Mouse (Mus musculus): ENCODE measurements around the gene Flnb.

The Flnb gene

GRCm38 (mm10) chr14:7943101-7943800 is 125.5 kb downstream of the Flnb start:
- in situ Hi-C loops (cut with MseI, MboI): no loop called here

- in situ Hi-C loops (cut with MseI, MboI): no loop called here
These were observed 126.0 kb downstream of the Flnb start for GRCm38 (mm10) chr14:7943801-7944135.

GRCm38 (mm10) chr14:7944349-7945039 is 126.7 kb downstream of the Flnb start:
- in situ Hi-C loops (cut with MseI, MboI): no loop called here

DNA sequence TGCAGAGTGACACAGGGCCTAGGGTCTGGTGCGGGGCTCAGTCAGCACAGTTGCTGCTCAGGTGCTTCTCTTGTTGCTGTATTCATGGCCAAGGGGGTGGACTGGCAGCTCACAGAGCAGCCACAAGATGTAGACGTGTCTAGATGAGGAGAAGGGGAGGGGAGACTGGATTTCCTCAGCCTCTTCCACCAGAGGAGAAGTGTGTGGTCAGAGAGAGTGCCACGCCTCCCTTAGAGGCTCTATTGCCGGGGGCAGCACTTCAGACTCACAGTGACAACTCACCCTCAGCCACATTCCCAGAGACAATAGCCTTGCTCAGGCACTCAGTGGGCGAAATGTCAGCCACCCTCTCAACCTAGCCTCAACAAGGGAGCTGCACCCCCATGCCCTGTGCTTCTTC is 127.5 kb downstream of the Flnb start:
- in situ Hi-C loops (cut with MseI, MboI): no loop called here

- in situ Hi-C loops (cut with MseI, MboI): no loop called here
These were observed 133.5 kb downstream of the Flnb start for GRCm38 (mm10) chr14:7951234-7951633.

- in situ Hi-C loops (cut with MseI, MboI): no loop called here
These were observed 135.0 kb downstream of the Flnb start for GRCm38 (mm10) chr14:7952610-7953254.

GRCm38 (mm10) chr14:7954071-7954471 is 136.3 kb downstream of the Flnb start:
- in situ Hi-C loops (cut with MseI, MboI): no loop called here

DNA sequence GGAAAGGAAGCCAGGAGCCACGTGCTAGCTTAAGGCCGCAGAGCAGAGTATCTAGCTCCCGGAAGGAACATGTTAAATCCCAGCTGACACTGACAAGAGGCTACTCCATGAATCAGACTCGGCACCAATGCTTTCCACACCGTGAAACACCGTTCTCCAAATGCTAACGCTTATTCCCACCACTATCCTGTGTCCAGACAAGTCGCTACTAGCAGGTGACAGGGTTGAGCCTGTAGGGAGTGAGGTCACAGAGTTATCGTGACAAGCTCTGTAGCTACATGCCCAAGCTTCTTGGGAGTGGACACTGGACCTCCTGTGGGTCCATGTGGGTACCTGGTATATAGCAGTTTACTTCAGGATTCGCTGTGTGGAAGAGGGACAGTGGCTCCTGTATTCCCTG is 138.7 kb downstream of the Flnb start:
- in situ Hi-C loops (cut with MseI, MboI): no loop called here

DNA sequence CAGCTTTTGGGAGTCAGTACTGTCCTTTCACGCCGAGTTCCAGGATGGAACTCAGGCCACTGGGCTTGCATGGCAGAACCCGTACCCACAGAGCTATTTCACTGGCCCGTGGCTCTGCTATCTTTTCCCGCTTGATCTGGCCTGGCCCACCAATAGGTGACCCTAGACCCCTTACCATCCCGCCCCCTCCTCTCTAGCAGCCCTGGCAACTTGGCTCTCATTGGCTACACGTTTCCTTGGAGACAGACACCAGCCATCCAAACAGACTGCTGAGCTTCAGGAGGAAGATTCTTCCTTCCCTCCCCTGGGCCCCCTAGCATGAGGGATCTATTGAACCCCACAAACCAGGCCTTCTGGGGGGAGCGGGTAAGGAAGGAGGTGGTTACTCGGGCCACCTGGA is 139.3 kb downstream of the Flnb start, which contains the start of gene Gm45521:
Gene Gm45521 (plus strand): TSS at position 240 of the 400 bp plus-strand sequence.
- in situ Hi-C loops (cut with MseI, MboI): no loop called here

DNA sequence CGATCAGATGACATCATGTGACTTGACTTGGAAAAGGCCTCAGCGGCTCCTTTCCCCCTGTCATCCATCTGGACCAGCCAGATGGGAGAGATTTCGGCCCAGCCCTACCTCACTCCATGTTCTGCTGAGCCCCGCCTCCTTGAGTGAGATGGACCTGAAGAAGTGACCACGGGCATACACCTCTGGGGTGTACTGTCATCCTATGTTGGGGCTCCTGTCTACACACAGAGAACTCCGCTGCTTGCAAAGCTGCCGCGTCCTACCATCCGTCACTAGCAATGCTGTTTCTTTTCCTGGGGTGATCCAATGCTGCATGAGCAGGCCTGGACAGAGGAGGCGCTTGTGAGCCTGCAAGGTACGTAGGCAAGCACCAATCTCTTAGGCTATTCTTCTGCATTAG is 142.9 kb downstream of the Flnb start:
- in situ Hi-C loops (cut with MseI, MboI): loop anchor here (5.0 to 10.0 kb wide), 3 partner anchors 37 to 204 kb away; no protein-coding TSS in a partner anchor

DNA sequence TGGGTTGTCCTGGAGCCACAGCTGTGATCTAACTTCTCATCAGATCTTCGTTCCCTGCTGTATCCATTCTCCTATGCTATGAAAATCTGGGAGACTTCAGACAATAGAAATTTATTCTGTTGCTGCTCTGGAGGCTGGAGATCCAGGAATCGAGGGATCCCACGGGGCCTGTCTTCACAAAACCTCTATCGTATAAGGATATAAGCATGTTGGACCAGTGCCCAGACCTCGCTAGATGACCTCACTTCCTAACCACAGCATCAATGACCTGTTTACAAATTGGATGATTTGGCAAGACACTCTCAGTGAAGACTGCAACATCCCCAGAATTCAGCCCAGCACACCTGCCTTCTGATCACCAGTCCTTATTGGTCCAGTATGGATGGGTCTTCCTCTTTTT is 144.0 kb downstream of the Flnb start:
- in situ Hi-C loops (cut with MseI, MboI): loop anchor here (5.0 to 10.0 kb wide), 3 partner anchors 36 to 203 kb away; no protein-coding TSS in a partner anchor

DNA sequence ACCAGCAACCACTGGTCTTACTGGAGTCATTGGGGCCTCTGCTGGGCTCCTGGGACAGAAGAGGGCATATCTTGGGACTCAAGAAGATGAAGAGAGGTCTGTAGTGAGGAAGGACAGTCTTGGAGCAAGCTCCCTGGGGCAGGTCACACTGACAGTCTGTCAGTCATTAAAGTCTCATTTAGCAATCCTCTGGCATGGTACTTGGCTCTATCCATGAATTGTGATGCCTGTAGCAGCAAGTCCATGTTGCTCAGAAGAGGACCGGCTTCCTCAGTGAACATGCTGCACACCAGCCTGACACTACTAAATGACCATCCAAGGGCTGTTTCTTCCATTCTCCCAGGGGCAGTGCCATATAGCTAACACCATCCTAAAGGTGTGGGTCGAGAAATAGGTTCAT is 144.9 kb downstream of the Flnb start:
- in situ Hi-C loops (cut with MseI, MboI): loop anchor here (5.0 to 10.0 kb wide), 3 partner anchors 35 to 202 kb away; no protein-coding TSS in a partner anchor

- in situ Hi-C loops (cut with MseI, MboI): loop anchor here (5.0 to 10.0 kb wide), 3 partner anchors 34 to 202 kb away; no protein-coding TSS in a partner anchor
These were observed 145.4 kb downstream of the Flnb start for GRCm38 (mm10) chr14:7963160-7963559.

DNA sequence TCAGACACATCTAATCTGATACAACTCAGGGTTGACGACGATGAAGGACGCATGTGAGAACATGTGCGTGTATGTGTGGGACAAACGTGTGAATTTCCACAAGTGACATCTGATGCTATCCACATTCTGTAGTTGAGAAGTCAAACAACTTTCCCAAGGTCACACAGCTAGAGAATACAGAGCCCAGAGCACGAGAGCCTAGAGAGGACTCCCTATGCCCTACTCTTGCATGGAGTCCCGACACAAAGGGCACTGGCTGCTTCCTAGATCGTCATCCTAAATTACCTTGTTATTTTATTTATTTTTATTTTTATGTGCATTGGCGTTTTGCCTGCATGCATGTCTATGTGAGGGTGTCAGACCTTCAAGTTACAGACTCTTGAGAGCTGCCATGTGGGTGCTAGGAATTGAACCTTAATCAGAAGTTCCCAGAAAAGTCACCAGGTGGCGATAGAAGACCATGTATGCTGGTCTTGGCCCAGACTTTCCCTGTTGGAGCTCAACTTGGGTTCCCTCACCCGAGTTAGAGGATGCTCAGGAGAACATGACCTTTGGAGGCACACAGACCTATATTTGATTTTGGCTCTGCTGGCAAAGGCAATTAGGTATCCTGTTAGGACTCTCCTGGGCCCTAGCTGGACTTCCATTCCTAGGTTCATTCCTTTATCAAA is 146.6 kb downstream of the Flnb start:
- in situ Hi-C loops (cut with MseI, MboI): loop anchor here (5.0 to 10.0 kb wide), 3 partner anchors 33 to 200 kb away; no protein-coding TSS in a partner anchor

DNA sequence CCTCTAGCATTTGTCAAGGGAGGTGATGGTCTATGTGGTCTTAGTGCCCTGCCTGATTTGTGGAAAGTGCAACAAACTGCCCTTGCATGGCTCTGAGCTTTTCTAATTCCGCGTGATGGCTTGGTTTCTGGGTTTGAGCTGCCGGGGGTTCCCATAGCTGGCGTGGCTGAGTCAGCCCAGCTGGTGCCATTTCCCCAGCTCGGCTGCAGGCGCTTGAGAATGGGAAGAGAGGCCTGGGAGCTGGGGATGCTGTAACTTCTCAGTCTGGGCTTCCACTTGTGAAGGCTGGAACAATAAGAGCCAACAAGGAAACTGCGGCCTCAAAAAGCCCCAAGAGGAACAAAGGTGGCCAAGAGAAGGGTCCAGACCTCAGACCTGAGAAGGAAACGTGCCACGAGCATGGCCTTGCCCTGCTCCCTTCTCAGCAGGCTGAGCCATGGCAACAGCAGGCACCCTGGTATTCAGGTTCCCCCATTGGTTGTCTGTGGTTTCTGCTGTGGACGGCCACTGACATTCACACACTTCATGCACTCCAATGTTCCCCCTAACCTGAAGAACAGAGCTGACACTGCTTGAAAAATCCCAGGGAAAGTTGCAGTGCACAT is 154.2 kb downstream of the Flnb start:
- in situ Hi-C loops (cut with MseI, MboI): no loop called here

DNA sequence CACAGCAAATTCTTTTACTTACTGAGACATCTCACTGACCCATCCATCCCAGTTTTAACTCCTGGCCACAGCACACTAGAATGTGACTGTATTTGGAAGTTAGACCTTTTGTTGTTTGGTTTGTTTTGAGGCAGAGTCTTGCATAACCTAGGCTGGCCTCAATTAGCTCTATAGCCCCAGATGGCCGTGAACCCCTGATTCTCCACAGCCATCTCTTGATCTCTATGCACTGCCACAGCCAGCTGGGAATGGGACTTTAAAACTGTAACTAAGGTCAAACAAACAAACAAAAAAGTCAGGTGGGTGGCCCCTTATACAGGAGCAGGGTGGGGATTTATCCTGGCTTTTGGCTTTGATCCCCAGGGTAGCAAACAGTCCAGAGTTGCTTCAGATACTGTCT is 156.9 kb downstream of the Flnb start:
- in situ Hi-C loops (cut with MseI, MboI): no loop called here

DNA sequence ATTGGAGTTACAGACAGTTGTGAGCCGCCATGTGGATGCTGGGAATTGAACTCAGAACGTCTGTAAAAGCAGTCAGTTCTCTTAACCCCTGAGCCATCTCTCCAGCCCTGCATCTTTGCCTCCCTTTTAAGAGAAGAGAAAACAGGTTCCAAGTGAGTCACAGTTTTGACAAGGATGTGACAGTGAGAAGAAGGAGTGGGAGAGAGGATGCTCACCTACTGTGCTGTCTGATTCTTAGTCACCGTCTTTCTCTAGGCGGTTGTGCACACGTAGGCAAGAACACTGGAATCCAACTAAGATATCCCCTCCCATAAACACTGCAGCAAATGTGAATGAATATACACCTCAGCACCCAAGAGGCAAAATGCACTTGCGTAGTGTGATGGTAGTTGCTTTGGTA is 157.4 kb downstream of the Flnb start:
- in situ Hi-C loops (cut with MseI, MboI): no loop called here

DNA sequence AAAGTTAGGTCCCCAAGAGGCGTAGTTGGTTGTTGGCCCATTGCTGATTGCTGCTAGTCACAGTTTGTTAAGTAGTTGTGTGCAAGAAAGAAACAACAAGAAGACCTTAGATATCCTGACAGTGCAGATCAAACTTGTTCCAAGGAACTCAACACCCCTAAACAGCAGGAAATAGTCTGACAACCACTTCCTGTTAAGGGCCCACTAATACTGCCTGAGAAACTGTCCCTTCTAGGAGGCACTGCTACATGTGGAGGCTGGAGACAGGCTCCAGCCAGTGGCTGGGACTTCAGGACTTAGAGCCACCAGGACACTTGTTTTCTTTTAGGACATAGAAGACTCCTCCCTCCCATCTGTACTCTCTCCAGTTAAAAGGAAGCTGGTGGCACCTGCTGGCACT is 159.7 kb downstream of the Flnb start:
- in situ Hi-C loops (cut with MseI, MboI): no loop called here

DNA sequence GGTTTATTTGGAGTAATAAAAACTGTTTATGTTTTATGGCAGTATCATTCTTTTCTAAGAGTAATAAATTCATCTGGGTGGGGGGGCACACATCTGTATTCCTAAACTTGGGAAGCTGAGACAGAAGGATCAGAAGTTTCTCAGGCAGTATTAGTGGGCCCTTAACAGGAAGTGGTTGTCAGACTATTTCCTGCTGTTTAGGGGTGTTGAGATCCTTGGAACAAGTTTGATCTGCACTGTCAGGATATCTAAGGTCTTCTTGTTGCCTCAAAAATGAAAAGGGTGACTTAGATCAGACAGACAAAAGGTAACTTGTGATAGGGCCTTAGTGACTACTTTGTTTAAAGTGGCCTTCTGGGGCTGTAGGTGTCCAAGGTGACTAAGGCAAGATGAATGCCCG is 160.4 kb downstream of the Flnb start:
- in situ Hi-C loops (cut with MseI, MboI): no loop called here

GRCm38 (mm10) chr14:7981226-7981625 is 163.5 kb downstream of the Flnb start:
- in situ Hi-C loops (cut with MseI, MboI): no loop called here

DNA sequence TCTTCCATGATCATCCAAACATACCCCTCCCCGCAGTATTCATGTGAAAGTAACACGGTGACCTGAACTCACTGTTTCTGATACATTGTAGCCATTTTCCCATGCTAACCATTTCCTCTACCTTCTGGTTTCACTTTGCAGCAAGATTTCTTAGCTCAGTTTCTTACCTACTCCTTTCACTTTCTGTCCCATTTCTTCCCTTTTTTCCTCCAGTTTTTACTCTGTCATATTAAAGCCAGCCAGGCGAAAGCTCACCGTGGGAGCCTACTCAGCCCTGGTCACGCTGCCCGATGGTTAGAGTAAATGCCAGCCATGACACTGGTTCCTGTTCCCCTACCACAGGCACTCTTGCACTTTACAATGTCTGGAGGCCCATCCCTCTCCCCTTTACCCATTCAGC is 169.2 kb downstream of the Flnb start:
- in situ Hi-C loops (cut with MseI, MboI): no loop called here

- in situ Hi-C loops (cut with MseI, MboI): no loop called here
These were observed 171.6 kb downstream of the Flnb start for GRCm38 (mm10) chr14:7989371-7989770.
